Mouse (Mus musculus): ENCODE measurements at regions not wholly inside any gene's neighbourhood (a gene's known extent, or its start where the extent isn't known, plus 50 kb on each side); places are given as distances from the start of the nearest gene placed in this dataset.

DNA sequence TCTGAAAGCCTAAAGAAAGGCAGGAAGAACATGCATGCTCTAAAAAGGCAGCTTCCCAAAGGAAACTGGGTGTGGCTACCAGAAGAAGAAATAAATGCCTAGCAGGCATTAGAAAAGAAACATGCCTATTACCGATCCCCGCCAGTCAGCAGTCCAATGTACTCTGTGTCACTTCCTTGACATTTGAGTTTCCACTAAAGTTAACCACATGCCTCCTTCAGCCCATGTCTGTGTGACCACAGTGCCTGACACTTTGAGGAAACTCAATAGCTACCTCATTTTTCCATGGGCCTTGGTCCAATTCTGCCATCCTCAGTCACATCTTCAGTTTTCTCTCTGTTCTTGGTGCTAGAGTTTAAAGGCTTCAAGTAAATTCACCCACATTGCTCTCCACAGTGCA lies 233.7 kb upstream of the Isx start:
- DNase-seq (ENCODE audit: low spot score) = no peak

DNA sequence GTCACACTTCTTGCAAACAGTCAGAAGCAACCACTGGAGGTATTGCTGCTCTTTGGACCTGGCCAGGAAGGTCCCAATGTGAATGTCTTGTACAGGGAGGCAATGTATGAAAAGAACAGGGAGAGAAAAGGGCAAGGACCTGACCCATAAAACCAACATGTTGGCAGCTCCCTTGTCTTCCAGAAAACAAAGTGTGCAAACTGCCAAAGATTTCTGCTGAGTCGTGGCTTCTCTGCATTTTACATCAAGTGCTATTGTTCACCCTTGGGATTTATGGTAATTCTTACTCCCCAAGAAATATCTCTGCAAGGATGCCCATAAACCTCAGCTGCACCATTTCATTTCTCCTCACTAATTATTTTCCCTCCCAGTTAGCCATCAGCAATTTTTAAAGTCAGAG lies 232.3 kb upstream of the Isx start:
- DNase-seq (ENCODE audit: low spot score) = no peak

DNA sequence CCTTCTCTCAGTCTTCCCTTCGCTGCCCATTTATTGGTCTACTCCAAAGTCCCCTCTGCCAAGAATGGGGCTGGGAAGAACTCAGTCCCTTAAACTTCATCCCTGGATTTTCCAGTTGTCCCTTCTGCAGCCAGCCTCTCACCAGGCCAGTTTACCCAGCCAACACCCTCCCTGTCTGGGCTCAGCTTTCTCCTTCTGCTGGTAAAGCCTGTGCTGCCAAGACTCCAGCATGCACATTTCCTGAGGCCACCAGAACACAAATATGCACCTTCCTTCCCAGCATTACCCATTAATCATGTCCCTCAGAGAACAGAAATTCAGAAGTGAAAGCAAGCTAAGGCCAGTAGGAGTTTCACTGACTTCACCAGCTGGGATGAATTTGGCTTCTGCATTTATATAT lies 213.0 kb upstream of the Isx start:
- DNase-seq (ENCODE audit: low spot score) = no peak

DNA sequence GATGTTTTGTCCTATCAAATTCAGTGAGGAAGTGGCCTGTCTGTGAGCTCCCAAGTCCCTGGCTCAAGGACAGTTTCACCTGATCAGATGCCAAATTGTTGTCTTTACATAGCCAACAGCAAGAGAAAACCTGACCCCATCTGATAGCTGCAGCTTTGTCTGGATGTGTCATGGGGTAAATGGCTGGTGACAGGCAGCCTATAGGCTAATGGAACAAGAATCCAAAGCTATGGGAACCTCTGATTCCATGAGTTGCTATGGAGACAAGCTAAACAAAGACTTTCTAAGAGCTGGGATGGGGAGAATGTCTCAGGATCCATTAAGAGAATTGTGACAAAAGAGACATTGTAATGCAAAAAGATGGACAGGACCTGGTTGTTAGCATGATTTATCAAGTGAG lies 184.6 kb upstream of the Isx start:
- DNase-seq (ENCODE audit: low spot score) = no peak

DNA sequence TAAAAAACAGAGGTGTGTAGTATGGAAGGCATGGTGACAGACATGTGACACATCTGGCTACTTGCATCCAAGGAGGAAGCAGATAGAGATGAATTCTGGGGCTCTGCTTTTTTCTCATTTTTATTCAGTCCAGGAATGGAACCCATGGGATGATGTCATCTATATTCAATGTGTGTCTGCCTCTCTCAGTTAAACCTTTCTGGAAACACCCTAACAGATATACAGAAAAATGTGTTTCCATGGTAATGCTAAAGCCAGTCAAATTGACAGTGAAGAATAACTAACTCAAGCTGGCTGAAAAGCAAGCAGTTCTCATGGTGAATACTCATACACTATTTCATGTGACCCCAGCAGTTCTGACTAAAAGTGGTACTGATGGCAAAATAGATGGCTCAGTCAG lies 177.0 kb upstream of the Isx start:
- no peak for DNase-seq (ENCODE audit: low spot score)

DNA sequence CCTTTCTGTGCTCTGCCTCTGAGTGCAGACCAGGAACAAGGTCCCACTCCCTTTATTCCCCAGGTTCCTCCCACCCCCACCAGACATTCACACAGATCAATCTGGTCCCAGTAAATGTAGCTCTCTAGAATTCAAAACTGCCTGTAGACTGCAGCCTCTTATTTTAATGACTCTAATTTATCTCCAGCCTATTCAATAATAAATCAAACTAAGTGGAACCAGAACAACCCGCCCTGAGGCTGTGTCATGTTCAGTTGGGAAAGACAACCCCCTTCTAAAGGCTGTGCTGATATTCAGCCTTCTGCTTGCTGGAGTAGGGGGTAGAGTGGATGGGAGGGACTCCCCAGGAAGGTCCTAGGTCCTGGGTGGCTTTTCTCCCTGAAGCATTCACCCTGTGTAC lies 175.7 kb upstream of the Isx start:
- no peak for DNase-seq (ENCODE audit: low spot score)

DNA sequence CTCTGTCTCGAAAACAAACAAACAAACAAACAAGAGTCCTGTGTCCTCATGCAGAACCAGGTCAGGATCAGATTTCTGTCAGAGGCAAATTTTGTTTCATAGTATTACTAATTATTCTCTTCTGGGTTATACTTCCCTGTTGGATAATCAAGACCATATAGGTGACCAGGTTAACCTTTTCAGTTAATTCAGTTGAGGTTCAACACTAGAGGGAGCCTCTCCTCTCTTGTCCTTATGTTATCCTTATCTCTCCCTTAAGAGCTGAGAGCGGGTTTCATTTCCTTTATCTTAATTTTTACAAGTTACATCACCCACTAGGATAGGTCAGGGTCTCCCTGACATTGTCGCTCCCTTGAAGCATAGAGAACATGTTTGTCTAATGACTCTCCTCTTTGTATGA lies 160.4 kb upstream of the Isx start:
- no peak for DNase-seq (ENCODE audit: low spot score)

DNA sequence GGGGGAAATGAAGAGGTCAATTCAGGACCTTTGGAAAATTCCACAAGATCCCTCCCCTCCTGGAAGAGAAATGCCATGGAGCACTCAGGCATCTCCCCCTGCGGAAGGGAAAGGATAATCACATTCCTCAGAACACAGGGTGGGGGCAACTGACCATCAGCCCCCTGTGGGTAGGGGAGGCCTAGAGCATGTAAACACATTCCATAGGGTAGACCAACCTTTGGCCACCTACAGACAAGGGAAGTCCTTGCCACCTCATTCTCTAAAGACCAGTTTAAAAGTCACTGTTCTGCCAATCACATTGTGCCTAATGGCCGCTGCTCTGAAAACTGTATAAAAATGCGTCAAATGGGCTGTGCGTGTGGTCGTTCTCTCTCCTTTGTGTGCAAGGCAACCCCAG lies 156.9 kb upstream of the Isx start:
- no peak for DNase-seq (ENCODE audit: low spot score)

DNA sequence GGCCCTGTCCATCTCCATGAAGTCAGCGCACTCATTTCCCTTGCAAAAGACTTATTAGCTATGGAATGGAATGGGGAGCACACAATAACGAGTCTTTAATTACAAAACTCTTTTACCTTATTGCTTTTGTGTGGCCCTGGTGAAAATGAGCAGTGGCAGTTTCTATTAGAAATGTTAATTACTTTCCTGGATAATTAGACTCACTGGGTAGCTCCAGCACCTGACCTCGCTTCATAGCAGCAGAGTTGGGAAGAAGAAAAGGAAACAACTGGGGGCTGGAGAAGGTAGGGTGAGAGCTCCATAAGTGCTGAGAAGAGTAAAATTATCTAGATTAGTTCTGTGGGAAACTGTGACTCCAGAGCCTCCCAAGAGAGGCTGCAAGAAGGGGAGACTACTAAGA lies 108.2 kb upstream of the Isx start:
- no peak for DNase-seq (ENCODE audit: low spot score)

DNA sequence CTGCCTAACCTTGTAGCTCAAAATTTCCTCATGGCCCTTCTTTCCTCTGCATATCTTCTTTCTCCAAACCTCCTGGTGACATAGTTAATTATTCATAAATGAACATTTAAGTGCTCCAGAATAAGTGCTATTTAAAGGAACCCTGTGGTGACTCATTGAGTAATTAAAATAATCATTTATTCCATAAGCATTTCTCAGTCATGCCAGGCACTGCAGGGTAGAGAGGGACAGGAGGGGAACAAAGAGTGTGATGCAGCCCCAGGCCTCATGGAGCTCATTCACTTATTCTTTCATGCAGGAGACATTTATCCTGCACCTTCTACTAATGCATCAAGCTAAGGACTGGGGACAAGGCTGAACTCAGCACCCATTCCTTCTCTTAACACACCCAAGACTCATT lies 97.4 kb upstream of the Isx start:
- DNase-seq (ENCODE audit: low spot score) = no peak

DNA sequence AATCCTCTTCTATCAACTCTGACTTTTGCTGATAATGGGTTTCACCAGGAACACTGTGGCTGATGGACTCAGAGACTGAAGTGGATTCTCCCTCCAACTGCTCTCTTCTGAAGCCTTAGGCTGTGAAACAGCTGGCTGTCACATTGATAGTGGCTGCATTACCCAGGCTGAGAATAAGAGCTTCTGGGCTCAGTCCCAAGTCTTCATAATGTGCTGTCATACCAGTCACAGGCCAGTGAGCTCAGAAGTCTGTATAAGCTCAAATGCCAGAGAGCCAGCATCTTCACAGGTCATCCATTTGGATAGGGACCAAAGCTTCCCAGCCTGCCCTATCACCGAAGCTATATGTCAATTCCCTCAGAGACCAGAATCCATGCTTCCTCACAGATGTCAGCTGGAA lies 91.9 kb upstream of the Isx start:
- no peak for DNase-seq (ENCODE audit: low spot score)

DNA sequence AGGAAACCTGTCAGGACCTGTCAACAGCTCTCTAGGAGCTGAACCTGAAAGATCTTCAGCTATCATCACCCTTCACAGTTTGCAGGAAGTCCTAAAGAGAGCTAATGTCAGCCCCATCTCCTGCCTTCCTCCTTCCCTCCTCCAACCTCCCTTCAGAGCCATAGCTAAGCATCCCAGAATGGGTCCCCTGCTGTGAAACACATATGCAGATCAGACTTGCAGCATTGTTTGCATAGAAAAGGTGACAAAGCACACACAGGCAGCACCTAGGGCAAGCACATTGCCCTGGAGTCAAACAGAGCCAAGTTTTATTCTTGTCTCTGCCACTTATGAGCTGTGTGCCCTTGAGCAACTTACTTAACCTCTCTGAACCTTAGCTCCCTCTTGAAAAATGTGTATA lies 64.3 kb upstream of the Isx start:
- no peak for DNase-seq (ENCODE audit: low spot score)

DNA sequence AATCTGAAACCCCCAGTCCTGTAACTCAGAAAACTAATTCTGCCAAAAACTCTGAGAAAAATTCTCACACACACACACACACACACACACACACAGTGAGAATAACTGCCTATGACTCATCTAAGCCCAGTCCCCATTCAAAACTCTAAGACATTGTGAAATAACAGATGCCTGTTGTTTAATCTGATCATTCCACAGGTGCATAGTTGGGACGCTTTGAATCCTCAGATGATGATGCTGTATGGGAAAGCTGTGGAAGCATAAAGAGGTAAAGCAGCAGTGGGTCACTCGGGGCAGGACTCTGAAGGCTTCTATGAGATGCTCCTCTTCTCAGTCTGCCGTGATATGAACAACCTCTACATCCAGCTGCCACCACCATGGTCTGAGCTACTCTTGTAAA lies 62.9 kb upstream of the Isx start:
- DNase-seq (ENCODE audit: low spot score) = no peak

DNA sequence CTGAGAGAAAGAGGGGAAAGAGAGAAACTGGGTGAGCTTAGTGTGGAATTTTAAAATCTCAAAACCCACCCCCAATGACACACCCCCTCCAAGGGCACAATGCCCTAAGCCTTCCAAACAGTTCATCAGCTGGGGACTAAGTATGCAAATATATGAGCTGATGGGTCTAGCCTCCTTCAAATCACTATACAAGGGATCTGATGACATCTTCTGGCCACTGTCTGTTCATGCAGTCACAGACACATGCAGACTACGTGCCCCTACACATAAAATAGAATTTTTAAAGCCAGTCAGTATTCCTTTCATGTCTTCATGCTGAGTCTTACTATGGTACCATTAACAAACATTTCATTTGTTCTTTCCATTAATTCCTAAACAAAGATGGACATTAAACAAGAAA lies 54.5 kb upstream of the Isx start:
- DNase-seq (ENCODE audit: low spot score) = peak; percentile 17

DNA sequence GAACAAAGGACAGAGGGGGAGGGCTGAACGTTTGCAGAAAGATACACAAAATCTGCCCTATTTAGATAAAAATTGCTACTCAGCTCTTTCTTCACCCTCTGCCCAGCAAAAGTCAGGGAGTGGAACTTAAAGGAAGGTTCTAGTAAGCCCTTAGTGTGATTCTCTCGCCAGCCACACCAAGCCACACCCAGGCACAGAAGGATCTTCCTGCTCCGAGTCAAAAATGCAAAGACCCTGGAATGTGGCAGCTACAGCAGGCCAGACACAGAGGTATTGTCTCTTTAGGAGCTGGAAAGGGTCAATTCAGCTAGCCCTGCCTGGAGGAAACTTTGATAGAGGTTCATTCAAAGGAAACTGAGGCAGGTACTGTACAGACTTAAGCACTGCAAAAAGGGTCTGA lies 52.3 kb upstream of the Isx start:
- DNase-seq (ENCODE audit: low spot score) = no peak

DNA sequence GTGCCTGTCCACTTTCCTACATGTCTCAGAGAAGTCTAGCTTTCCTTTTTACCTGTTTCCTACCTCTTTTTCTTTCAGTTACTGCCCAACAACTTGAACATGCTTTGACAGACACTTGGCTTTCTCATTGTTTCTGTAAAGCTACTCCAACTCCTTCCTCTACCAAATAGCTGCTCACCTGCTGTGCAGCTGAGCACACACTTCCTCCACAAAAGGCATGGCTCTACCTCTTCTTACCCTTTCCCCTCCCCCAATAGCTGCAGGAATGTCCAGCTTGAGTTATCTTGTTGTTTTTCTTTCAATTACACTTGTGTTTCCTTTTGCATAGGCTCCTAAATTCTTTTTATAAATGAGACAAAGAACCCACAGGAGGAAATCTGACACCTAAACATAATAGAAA lies 50.7 kb upstream of the Isx start:
- no peak for DNase-seq (ENCODE audit: low spot score)
